Mouse (Mus musculus) lung, embryonic 15.5 days (tissue): Measurements from ENCODE around the gene Lgals12. TPM values are rescaled to one million over a fixed set of nuclear protein-coding genes. Genes with fewer than 3 reads are reported as not detected.
A peak's percentile ranks its signal among the peaks of the same experiment; 100 is the strongest.

Experiments
- ATAC-seq: fragments of 200-750 bp; cut with Nextera tagmentation; 2 replicates; pipeline ENCODE4 v1.8.0; 2017; ENCODE audit warnings: moderate number of reproducible peaks, borderline replicate concordance; ENCODE audit not compliant: low FRiP score, low TSS enrichment; ENCODE audit errors: extremely low read depth
- H3K27ac ChIP-seq: fragments of 300-500 bp; sonication (generic); 2 replicates; pipeline ENCODE4 v1.5.1; 2015; ENCODE audit warnings: moderate library complexity, mild to moderate bottlenecking, inconsistent platforms
- H3K27me3 ChIP-seq: fragments of 300-500 bp; sonication (generic); 2 replicates; pipeline ENCODE4 v1.6.1; 2015; ENCODE audit warnings: inconsistent platforms
- H3K36me3 ChIP-seq: fragments of 300-500 bp; sonication (generic); 2 replicates; pipeline ENCODE4 v1.6.1; 2015; ENCODE audit warnings: inconsistent platforms
- H3K4me1 ChIP-seq: fragments of 300-500 bp; sonication (generic); 2 replicates; pipeline ENCODE4 v1.6.1; 2015; ENCODE audit warnings: inconsistent platforms
- H3K4me2 ChIP-seq: fragments of 300-500 bp; sonication (generic); 2 replicates; pipeline ENCODE4 v1.6.1; 2015; ENCODE audit warnings: inconsistent platforms, mild to moderate bottlenecking, moderate library complexity
- H3K4me3 ChIP-seq: fragments of 300-500 bp; sonication (generic); 2 replicates; pipeline ENCODE4 v1.5.1; 2015; ENCODE audit warnings: mild to moderate bottlenecking, inconsistent platforms
- H3K9ac ChIP-seq: fragments of 300-500 bp; sonication (generic); 2 replicates; pipeline ENCODE4 v1.6.1; 2015; ENCODE audit warnings: inconsistent platforms
- H3K9me3 ChIP-seq: fragments of 300-500 bp; sonication (generic); 2 replicates; pipeline ENCODE4 v1.6.1; 2016; ENCODE audit warnings: inconsistent platforms
- WGBS: fragments of 180-500 bp; shearing (Covaris S2); methylation state at CpG from one replicate; pipeline ENCODE4 v1.1.7; 2015; 5-methylcytosine and 5-hydroxymethylcytosine counted together
- polyA plus RNA-seq: library from polyadenylated mRNA; unstranded; fragments of >200 nt; fragmentation: Nextera tagmentation; extraction: Ambion mirVana; gene quantifications from 2 replicates; pipeline ENCODE4 v1.2.1, GENCODE M21; 2015

Lgals12 gene
- polyA plus RNA-seq, 1 experiment from 2014 or later = 1.6 TPM

DNA sequence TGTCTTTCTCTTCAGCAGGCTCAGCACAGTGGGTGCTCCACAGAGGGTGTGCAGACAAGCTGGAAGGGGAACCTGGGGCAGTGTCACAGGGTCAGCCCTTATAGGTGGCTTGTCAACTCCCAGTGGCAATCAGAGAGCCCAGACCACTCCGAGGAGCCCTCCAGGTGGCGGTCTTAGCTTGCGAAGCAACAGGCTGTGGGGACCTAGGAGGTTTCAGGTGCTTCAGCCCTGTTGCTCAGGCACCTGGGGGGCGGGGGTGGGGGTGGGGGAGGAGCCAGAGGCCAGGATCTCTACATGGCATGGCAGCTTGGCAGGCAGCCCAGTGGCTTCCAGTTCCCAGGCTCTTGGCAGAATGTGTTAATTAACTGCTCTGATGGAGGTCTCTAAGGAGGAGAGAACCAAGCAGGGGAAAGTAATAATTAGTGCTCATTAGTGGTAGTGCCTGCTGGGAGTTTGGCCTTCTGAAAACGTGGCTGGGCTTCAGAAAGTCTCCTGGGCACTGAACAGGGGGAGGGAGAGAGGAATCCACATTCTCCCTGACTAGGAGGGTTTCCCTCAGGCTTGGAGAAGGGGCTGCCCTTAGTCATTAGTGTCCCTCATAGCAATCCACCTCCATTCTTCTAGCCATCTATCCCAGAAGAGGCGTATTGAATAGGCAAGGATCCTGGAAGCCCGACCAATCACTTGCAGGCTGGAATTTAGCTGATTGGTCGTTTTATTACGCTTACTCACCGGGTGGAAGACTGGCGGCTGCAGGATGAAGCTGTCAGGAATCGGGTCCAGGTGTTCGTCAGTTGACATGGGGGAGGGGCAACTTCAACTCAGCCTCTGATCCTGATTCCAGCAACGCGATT lies 836 bp downstream of the Lgals12 start:
- H3K9ac ChIP-seq = peak overlapping the region; percentile 14; the same call in 1 of the 2 replicates
- ATAC-seq = peak; percentile 69

DNA sequence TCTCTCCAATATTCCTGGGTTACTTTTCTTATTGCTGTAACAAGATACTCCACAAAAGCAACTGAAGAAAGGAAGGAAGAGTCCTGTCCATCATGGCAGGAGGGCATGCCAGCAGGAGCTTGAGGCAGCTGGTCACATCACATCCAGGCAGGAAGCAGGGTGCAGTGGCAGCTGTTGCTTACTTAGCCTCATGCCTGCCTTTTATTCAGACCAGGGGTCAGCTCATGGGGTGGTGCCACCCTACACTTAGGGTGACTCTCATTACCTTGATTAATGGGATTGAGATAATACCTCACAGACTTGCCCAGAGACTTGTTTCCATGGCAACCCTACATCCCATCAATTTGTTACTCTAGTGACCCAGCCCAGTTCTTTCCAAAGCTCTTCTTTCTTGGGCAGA lies 2.0 kb downstream of the Lgals12 start:
- Histone ChIP-seq H3K4me2 (no peak overlapping the region), H3K4me3 (no peak overlapping the region), H3K27ac (no peak overlapping the region), H3K9ac (no peak overlapping the region), H3K4me1 (peaks cover 31% of the 10 kb centered on the region), H3K9me3 (no peaks in the 10 kb centered on the region), H3K36me3 (no peaks in the 10 kb centered on the region), H3K27me3 (no peaks in the 10 kb centered on the region)
- no peak for ATAC-seq

More for the DNA sequence above, 836 bp downstream of the Lgals12 start:
- Histone ChIP-seq H3K4me1 (peaks cover 31% of the 10 kb centered on the region), H3K36me3 (no peaks in the 10 kb centered on the region), H3K27ac (peak overlapping the region; percentile 84), H3K27me3 (no peaks in the 10 kb centered on the region), H3K4me3 (peak overlapping the region; percentile 26), H3K9me3 (no peaks in the 10 kb centered on the region), H3K4me2 (peak overlapping the region; percentile 58)
- 2% methylated on average over 15 of the region's 15 CpGs for WGBS

- no peak for ATAC-seq
- H3K36me3 ChIP-seq = no peaks in the 10 kb centered on the region
- H3K4me1 ChIP-seq = peaks cover 31% of the 10 kb centered on the region
- no peaks in the 10 kb centered on the region for H3K9me3 ChIP-seq
- no peak overlapping the region for H3K9ac ChIP-seq
- WGBS = 92% methylated on average over 10 of the region's 10 CpGs
- no peak overlapping the region for H3K27ac ChIP-seq
- H3K4me3 ChIP-seq = no peak overlapping the region
- no peaks in the 10 kb centered on the region for H3K27me3 ChIP-seq
- H3K4me2 ChIP-seq = no peak overlapping the region
These were observed 2.9 kb downstream of the Lgals12 start for GRCm38 (mm10) chr19:7604107-7604506.

DNA sequence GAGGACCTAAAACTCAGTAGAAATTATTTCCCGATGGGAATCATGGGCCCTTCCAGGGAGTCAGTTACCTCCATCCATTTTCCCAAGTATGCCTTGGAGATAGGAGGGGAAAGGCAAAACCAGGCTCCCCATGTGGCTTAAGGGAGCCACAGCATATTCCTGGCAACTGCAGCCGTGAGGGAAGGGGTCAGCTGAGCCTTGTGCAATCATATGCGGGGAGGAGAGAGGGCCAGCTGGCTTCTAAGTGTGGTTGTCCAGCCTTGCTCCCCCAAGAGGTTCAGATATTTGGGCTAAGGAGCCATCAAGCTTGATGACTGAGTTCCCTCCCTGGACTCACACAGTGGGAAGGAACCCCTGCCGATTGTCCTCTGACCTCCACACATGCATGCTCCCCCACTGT lies 5.4 kb downstream of the Lgals12 start:
- Histone ChIP-seq H3K36me3 (no peaks in the 10 kb centered on the region), H3K27me3 (no peaks in the 10 kb centered on the region)
- 71% methylated on average over 4 of the region's 4 CpGs for WGBS

GRCm38 (mm10) chr19:7598481-7598880 lies 8.5 kb downstream of the Lgals12 start:
- Histone ChIP-seq H3K9me3 (no peaks in the 10 kb centered on the region), H3K27me3 (no peaks in the 10 kb centered on the region), H3K9ac (no peak overlapping the region), H3K4me3 (no peak overlapping the region), H3K4me1 (no peaks in the 10 kb centered on the region), H3K27ac (no peak overlapping the region), H3K4me2 (no peak overlapping the region), H3K36me3 (no peaks in the 10 kb centered on the region)
- WGBS = 39% methylated on average over 4 of the region's 4 CpGs
- no peak for ATAC-seq

More for the DNA sequence above, 5.4 kb downstream of the Lgals12 start:
- H3K9ac ChIP-seq = no peak overlapping the region
- no peak for ATAC-seq
- H3K27ac ChIP-seq = no peak overlapping the region
- peaks cover 13% of the 10 kb centered on the region for H3K4me1 ChIP-seq
- H3K4me3 ChIP-seq = no peak overlapping the region
- H3K9me3 ChIP-seq = no peaks in the 10 kb centered on the region
- no peak overlapping the region for H3K4me2 ChIP-seq

- Histone ChIP-seq H3K4me1 (no peaks in the 10 kb centered on the region), H3K4me2 (no peak overlapping the region), H3K4me3 (no peak overlapping the region), H3K27me3 (no peaks in the 10 kb centered on the region), H3K9me3 (no peaks in the 10 kb centered on the region), H3K36me3 (no peaks in the 10 kb centered on the region), H3K27ac (no peak overlapping the region), H3K9ac (no peak overlapping the region)
- no peak for ATAC-seq
- WGBS = 12% methylated on average over 2 of the region's 2 CpGs
These were observed 11.5 kb downstream of the Lgals12 start for GRCm38 (mm10) chr19:7595534-7595933.

- H3K9ac ChIP-seq = no peak overlapping the region
- H3K4me1 ChIP-seq = no peaks in the 10 kb centered on the region
- no peaks in the 10 kb centered on the region for H3K27me3 ChIP-seq
- no peaks in the 10 kb centered on the region for H3K9me3 ChIP-seq
- no peak overlapping the region for H3K4me2 ChIP-seq
- ATAC-seq = no peak
- no peak overlapping the region for H3K27ac ChIP-seq
- 36% methylated on average over 3 of the region's 3 CpGs for WGBS
- no peaks in the 10 kb centered on the region for H3K36me3 ChIP-seq
- no peak overlapping the region for H3K4me3 ChIP-seq
These were observed 15.0 kb downstream of the Lgals12 start for GRCm38 (mm10) chr19:7592018-7592417.

DNA sequence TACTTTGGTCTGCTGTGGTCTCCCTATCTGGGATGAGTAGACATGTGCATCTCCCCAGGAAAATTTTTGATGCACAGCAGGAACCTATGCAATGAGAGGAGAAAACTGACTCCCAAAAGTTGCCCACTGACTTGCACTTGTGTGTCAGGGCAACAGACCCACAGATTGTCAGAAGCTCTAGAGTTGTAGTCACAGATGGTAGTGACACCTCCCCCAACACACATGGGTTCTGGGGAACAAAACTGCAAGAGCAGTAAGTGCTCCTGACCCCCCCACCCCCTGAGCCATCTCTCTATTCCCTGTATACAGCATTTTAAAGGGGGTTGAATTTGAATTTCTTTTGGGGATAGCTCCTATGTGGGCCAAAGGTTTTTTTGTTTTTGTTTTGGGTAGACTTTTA lies 16.2 kb downstream of the Lgals12 start:
- ATAC-seq = no peak
- Histone ChIP-seq H3K27ac (no peak overlapping the region), H3K27me3 (no peaks in the 10 kb centered on the region), H3K4me2 (no peak overlapping the region), H3K4me1 (no peaks in the 10 kb centered on the region), H3K9me3 (no peaks in the 10 kb centered on the region), H3K4me3 (no peak overlapping the region), H3K36me3 (no peaks in the 10 kb centered on the region), H3K9ac (no peak overlapping the region)

DNA sequence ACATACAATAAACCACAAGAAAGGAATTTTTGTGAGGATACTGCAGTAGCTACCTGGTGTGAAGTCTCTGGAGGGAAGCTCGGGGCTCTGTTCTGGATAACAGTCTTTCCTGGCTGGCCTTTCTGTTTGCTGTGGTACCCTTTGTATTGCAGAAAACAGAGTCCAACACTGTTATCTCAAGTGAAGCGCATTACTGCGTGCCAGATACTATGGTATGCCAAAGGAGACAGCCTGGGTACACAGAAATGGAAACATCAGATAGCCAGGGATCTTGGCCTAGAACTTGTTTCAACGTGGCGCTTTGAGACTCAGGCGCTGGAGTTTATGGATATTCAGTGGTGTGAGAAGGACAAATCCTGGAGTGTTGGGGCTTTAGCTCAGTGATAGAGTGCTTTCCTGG lies 21.2 kb downstream of the Lgals12 start:
- Histone ChIP-seq H3K4me1 (no peaks in the 10 kb centered on the region), H3K9me3 (no peaks in the 10 kb centered on the region), H3K9ac (no peak overlapping the region), H3K4me3 (no peak overlapping the region), H3K27me3 (no peaks in the 10 kb centered on the region), H3K27ac (no peak overlapping the region), H3K4me2 (no peak overlapping the region), H3K36me3 (no peaks in the 10 kb centered on the region)
- 89% methylated on average over 6 of the region's 6 CpGs for WGBS
- no peak for ATAC-seq

- no peaks in the 10 kb centered on the region for H3K4me1 ChIP-seq
- H3K4me2 ChIP-seq = no peak overlapping the region
- H3K27ac ChIP-seq = no peak overlapping the region
- 82% methylated on average over 8 of the region's 8 CpGs for WGBS
- H3K9me3 ChIP-seq = no peaks in the 10 kb centered on the region
- no peaks in the 10 kb centered on the region for H3K27me3 ChIP-seq
- H3K36me3 ChIP-seq = no peaks in the 10 kb centered on the region
- ATAC-seq = no peak
- no peak overlapping the region for H3K4me3 ChIP-seq
- H3K9ac ChIP-seq = no peak overlapping the region
These were observed 21.7 kb downstream of the Lgals12 start for GRCm38 (mm10) chr19:7585279-7585678.

DNA sequence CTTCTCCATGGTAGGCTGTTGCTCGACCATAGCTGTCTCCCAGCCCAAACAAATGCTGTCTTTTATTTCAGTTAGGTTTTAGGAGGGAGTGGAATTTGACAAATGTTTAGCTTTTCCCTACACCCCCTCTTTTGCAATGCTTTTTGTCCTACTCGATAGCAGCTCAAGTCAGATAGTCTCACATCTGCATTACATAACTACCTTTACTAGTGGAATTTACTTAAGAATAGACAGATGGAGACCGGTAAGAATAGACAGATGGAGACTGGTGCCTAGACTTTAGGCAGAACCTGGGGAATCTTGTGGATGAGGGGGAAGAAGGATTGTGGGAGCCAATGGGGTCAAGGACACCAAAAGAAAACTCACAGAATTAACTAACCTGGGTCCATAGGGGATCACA lies 23.4 kb downstream of the Lgals12 start:
- Histone ChIP-seq H3K4me3 (no peak overlapping the region), H3K4me1 (no peaks in the 10 kb centered on the region), H3K9ac (no peak overlapping the region), H3K36me3 (no peaks in the 10 kb centered on the region), H3K27me3 (no peaks in the 10 kb centered on the region), H3K4me2 (no peak overlapping the region), H3K9me3 (no peaks in the 10 kb centered on the region), H3K27ac (no peak overlapping the region)
- 79% methylated on average over 3 of the region's 3 CpGs for WGBS
- ATAC-seq = no peak

GRCm38 (mm10) chr19:7583101-7583500 lies 23.9 kb downstream of the Lgals12 start:
- Histone ChIP-seq H3K9me3 (no peaks in the 10 kb centered on the region), H3K4me1 (no peaks in the 10 kb centered on the region), H3K27ac (no peak overlapping the region), H3K36me3 (no peaks in the 10 kb centered on the region), H3K27me3 (no peaks in the 10 kb centered on the region), H3K4me3 (no peak overlapping the region), H3K9ac (no peak overlapping the region), H3K4me2 (no peak overlapping the region)
- no peak for ATAC-seq
- 55% methylated on average over 7 of the region's 7 CpGs for WGBS
